Mouse (Mus musculus): ENCODE measurements around the gene Large1.

DNA sequence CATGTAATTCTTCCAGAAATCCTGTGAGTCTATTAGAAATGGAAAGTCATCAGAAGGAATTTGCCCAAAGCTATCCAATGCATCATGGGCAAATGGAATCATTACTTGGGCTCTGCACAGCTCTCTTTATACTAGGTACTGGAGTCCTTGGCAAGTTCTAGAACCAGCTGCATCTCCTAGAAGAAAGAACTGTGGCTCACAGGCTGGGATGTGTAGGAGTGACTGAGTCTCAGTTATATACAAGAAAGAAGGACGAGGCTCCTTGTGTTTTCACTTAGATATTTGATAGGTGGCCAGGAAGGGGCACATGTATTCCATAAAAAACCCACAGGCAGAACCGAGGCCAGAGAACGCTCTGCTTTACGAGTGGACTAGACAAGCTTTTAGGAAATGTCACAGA is 447.8 kb downstream of the Large1 start:
- TF ChIP-seq CTCF (IDR thresholded peaks at IDR 0.05; ENCODE audit: low read depth) (no peak), EP300 (optimal IDR thresholded peaks at IDR 0.05) (no peak)

Measured in stomach, postnatal 0 days (tissue).